Mouse (Mus musculus) heart, postnatal 4 days (tissue): ENCODE measurements around the gene Rhbdl1. TPM values are rescaled to one million over a fixed set of nuclear protein-coding genes. Genes with fewer than 3 reads are reported as not detected.
A peak's percentile ranks its signal among the peaks of the same experiment; 100 is the strongest.
"Not testable (repeated sequence)": the region's sequence is repeated elsewhere in the genome, so short reads cannot be mapped to it uniquely, and the experiment has no call there.

Experiments used
- DNase-seq: peaks from one replicate; pipeline ENCODE4 v3.0.0; 2021
- total RNA-seq, 2 experiments: library from RNA; stranded (reverse); gene quantifications; 2 replicates each; pipeline ENCODE4 v1.2.3; 2021

Gene Rhbdl1
- total RNA-seq, 2 experiments from 2014 or later, result 2.0 to 2.5 TPM

GRCm38 (mm10) chr17:25825984-25826570 lies 11.0 kb downstream of the Rhbdl1 start:
- DNase-seq, result no peak

- no peak for DNase-seq
Measured at GRCm38 (mm10) chr17:25825311-25825710, 11.8 kb downstream of the Rhbdl1 start.

- DNase-seq, result no peak
Measured at GRCm38 (mm10) chr17:25824362-25825142, 12.5 kb downstream of the Rhbdl1 start.

GRCm38 (mm10) chr17:25823452-25823851 lies 13.6 kb downstream of the Rhbdl1 start, which contains the start of gene Wdr24:
TSS of gene Wdr24 (plus strand) at chr17:25823627.
- peak; percentile 82 for DNase-seq

GRCm38 (mm10) chr17:25818851-25819780 lies 18.0 kb downstream of the Rhbdl1 start:
- no peak for DNase-seq

GRCm38 (mm10) chr17:25817662-25818061 lies 19.4 kb downstream of the Rhbdl1 start:
- DNase-seq, result no peak

GRCm38 (mm10) chr17:25813471-25813870 lies 23.6 kb downstream of the Rhbdl1 start:
- peak; percentile 95 for DNase-seq

- no peak for DNase-seq
Measured at GRCm38 (mm10) chr17:25810890-25811289, 26.2 kb downstream of the Rhbdl1 start.

GRCm38 (mm10) chr17:25809606-25810340 lies 27.3 kb downstream of the Rhbdl1 start:
- no peak for DNase-seq

GRCm38 (mm10) chr17:25808789-25809605 lies 28.1 kb downstream of the Rhbdl1 start, which contains the start of gene Fbxl16:
TSS of gene Fbxl16 (plus strand) at chr17:25809085.
- DNase-seq, result peak; percentile 69

- no peak for DNase-seq
Measured at GRCm38 (mm10) chr17:25808028-25808427, 29.1 kb downstream of the Rhbdl1 start.

- DNase-seq, result not testable (repeated sequence)
Measured at GRCm38 (mm10) chr17:25807452-25807851, 29.6 kb downstream of the Rhbdl1 start.

- DNase-seq, result no peak
Measured at GRCm38 (mm10) chr17:25806507-25806906, 30.6 kb downstream of the Rhbdl1 start.

- DNase-seq, result peak; percentile 85
Measured at GRCm38 (mm10) chr17:25802825-25803517, 34.1 kb downstream of the Rhbdl1 start.

GRCm38 (mm10) chr17:25801029-25801428 lies 36.1 kb downstream of the Rhbdl1 start:
- DNase-seq, result peak; percentile 78

GRCm38 (mm10) chr17:25796951-25797369 lies 40.1 kb downstream of the Rhbdl1 start, which contains the start of gene Metrn:
TSS of gene Metrn (minus strand) at chr17:25797136.
- peak; percentile 92 for DNase-seq

GRCm38 (mm10) chr17:25796211-25796771 lies 40.8 kb downstream of the Rhbdl1 start:
- DNase-seq, result peak; percentile 56

- no peak for DNase-seq
Measured at GRCm38 (mm10) chr17:25795609-25796092, 41.4 kb downstream of the Rhbdl1 start, which contains the start of gene AC134908.4. TSS of gene AC134908.4 (minus strand) at chr17:25795659.

- DNase-seq, result no peak
Measured at GRCm38 (mm10) chr17:25794998-25795397, 42.1 kb downstream of the Rhbdl1 start.

GRCm38 (mm10) chr17:25794197-25794596 lies 42.9 kb downstream of the Rhbdl1 start:
- peak; percentile 42 for DNase-seq
